Mouse (Mus musculus): ENCODE measurements at regions not wholly inside any gene's neighbourhood (a gene's known extent, or its start where the extent isn't known, plus 50 kb on each side); places are given as distances from the start of the nearest gene placed in this dataset.
"Not testable (repeated sequence)": the region's sequence is repeated elsewhere in the genome, so short reads cannot be mapped to it uniquely, and the experiment has no call there.

DNA sequence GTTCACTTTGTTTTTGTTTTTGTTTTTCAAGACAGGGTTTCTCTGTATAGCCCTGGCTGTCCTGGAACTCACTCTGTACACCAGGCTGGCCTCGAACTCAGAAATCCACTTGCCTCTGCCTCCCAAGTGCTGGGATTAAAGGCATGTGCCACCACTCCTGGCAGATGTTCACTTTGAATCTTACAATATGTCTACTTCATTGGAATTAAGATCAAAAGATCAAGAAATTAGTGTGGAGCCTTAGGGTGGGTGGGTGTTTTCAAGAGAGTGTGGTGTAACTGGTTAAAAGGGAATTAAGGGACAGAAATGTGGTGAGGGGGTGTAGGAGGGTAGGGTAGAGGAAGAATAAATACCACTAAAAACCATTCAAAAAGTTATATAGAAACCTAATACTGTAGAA is 435.8 kb upstream of the Ercc4 start:
- not testable (repeated sequence) for H3K4me3 ChIP-seq; DNase-seq (ENCODE audit: low spot score); H3K27ac ChIP-seq (replicated peaks); H3K9me3 ChIP-seq; H3K4me1 ChIP-seq; H3K27me3 ChIP-seq (replicated peaks; ENCODE audit: low read depth, poor library complexity, severe bottlenecking); H3K36me3 ChIP-seq (replicated peaks)
- 86% methylated on average over 1 of the region's 1 CpGs for WGBS

DNA sequence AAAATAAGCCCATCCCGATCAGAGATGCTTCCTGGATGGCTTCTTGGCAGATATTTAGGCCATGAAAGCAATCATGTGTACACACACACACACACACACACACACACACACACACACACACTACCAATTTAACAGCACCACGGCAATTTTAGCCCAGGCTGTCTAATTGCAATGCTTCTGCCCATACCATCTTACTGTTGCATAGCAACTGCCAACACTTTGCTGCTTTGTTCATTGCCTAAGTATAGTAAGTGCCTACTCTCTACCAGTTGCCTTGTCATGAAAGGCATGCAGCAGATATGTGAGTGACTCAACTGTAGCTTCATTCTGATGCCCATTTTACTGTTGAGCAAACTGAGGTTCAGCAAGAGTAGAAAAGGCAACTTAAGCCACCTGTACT is 428.0 kb upstream of the Ercc4 start:
- DNase-seq (ENCODE audit: low spot score): no peak
- Histone ChIP-seq H3K27ac (replicated peaks) (no peak overlapping the region), H3K4me3 (no peak overlapping the region), H3K36me3 (replicated peaks) (no peaks in the 10 kb centered on the region), H3K4me1 (no peaks in the 10 kb centered on the region), H3K27me3 (replicated peaks; ENCODE audit: low read depth, poor library complexity, severe bottlenecking) (no peaks in the 10 kb centered on the region), H3K9me3 (no peaks in the 10 kb centered on the region)
- WGBS: 84% methylated on average over 2 of the region's 2 CpGs

DNA sequence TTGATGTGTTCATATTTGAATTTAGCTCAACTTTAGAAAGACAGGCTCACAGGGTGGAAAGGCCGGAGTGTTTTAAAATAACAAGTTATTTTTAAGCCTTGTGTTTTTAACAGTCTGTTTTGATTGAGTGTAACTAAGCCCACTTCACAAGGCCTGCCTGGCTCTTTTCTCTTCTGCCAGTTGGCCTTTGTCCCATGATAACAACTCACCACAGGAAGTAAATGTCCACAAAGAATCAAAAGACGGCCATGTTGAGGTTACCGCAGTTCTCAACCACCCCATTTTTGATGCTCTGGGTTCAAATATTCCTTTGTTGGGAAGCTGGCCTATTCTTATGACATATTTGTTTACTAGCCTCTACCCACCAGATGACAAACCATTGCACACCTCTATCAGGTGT is 423.7 kb upstream of the Ercc4 start:
- Histone ChIP-seq H3K4me3 (no peak overlapping the region), H3K27ac (replicated peaks) (no peak overlapping the region), H3K4me1 (no peaks in the 10 kb centered on the region), H3K36me3 (replicated peaks) (no peaks in the 10 kb centered on the region), H3K27me3 (replicated peaks; ENCODE audit: low read depth, poor library complexity, severe bottlenecking) (no peaks in the 10 kb centered on the region), H3K9me3 (no peaks in the 10 kb centered on the region)
- 88% methylated on average over 3 of the region's 3 CpGs for WGBS
- no peak for DNase-seq (ENCODE audit: low spot score)

DNA sequence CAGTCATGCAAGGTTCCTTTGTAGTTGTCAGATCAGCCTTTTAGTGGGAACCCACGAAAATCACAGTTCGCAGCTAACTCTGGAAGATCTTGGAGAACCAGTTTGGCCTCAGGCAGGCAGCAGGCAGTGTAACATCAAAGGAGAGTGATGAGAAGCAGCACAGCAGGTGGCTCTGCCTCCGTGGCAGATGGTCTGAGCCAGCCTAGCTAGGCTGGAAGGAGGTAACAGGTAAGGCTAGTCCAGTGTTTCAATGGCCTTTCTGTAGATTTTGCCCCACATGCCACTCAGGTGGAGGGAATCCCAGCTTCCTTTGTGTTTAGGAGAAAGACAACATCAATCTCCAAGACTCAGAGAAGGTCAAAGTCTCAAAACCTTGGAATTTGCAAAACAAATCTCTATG is 417.7 kb upstream of the Ercc4 start:
- no peak for DNase-seq (ENCODE audit: low spot score)
- Histone ChIP-seq H3K36me3 (replicated peaks) (no peaks in the 10 kb centered on the region), H3K27ac (replicated peaks) (no peak overlapping the region), H3K9me3 (no peaks in the 10 kb centered on the region), H3K4me1 (no peaks in the 10 kb centered on the region; the same call in 1 of the 2 replicates), H3K4me3 (no peak overlapping the region), H3K27me3 (replicated peaks; ENCODE audit: low read depth, poor library complexity, severe bottlenecking) (no peaks in the 10 kb centered on the region)
- WGBS: 21% methylated on average over 3 of the region's 3 CpGs

DNA sequence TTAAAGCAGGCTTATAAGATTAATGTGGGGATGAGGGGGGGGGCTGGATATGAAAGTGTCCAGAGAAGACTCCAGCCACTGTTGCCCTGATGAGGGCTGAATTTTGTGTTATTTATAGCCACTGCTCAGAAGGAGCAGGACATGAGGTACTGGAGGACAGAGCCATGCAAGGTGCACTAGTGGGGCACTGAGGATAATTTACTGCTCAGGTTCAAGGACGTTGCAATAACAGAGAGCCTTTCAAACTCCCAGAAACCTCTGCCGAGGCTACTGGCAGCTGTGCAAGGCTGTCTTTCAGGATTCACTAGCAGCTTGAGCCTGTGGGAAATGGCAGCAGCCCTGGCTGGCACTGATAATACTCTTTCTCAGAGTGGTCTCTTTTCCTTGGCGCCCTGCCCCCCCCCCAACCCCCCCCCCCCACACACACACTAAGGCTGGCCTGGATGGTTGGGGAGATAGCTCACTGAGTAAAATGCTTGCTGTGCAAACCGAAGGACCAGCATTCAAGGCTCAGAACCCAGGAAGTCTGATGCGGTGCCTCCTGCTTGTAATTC is 416.7 kb upstream of the Ercc4 start:
- no peaks in the 10 kb centered on the region for H3K27me3 ChIP-seq (replicated peaks; ENCODE audit: low read depth, poor library complexity, severe bottlenecking)
- no peaks in the 10 kb centered on the region for H3K9me3 ChIP-seq
- H3K4me3 ChIP-seq: no peak overlapping the region
- 57% methylated on average over 5 of the region's 5 CpGs for WGBS
- no peaks in the 10 kb centered on the region; the same call in 1 of the 2 replicates for H3K4me1 ChIP-seq
- no peak for DNase-seq (ENCODE audit: low spot score)
- no peak overlapping the region for H3K27ac ChIP-seq (replicated peaks)
- H3K36me3 ChIP-seq (replicated peaks): no peaks in the 10 kb centered on the region

DNA sequence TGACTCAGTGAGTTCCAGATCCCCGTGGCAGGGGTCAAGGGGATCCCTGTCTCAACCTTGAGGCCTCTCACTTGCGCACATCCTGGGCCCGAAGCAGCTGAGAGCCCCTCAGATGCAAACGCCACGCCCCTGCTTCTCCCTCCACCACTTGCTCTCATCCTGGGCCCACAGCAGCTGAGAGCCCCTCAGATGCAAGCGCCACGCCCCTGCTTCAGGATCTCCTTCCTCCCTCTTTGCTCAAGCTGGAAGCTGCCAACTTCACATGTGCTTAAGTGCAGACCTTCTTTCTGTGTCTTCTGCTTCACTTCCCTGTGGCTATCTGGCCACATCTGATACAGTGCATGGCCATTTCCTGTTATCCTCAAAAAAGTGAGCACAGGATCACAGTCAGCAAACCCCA is 416.1 kb upstream of the Ercc4 start:
- H3K27ac ChIP-seq (replicated peaks): no peak overlapping the region
- no peaks in the 10 kb centered on the region; the same call in 1 of the 2 replicates for H3K4me1 ChIP-seq
- WGBS: 73% methylated on average over 7 of the region's 7 CpGs
- H3K4me3 ChIP-seq: no peak overlapping the region
- no peaks in the 10 kb centered on the region for H3K36me3 ChIP-seq (replicated peaks)
- H3K9me3 ChIP-seq: no peaks in the 10 kb centered on the region
- DNase-seq (ENCODE audit: low spot score): no peak
- no peaks in the 10 kb centered on the region for H3K27me3 ChIP-seq (replicated peaks; ENCODE audit: low read depth, poor library complexity, severe bottlenecking)

DNA sequence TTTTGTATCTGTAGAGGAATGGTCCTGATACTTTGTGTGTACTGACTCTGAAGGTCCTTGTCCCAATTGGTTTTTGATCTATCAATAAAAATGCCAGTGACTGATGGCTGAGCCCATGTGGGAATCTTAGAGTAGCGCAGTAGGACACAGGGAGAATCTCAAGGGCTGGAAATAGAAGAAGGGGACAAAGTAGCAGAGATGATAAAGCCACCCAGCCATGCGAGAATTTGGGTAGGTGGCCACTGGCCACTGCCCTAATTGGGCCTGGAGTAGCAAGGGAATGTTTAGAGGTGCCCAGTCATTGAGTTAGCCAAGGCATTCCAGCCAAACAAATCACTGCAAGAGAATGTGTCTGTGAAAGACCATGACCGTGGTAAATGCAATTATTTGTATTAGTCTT is 414.8 kb upstream of the Ercc4 start:
- 86% methylated on average over 3 of the region's 3 CpGs for WGBS
- H3K27ac ChIP-seq (replicated peaks): no peak overlapping the region
- no peaks in the 10 kb centered on the region for H3K36me3 ChIP-seq (replicated peaks)
- H3K4me1 ChIP-seq: no peaks in the 10 kb centered on the region; the same call in 1 of the 2 replicates
- no peaks in the 10 kb centered on the region for H3K27me3 ChIP-seq (replicated peaks; ENCODE audit: low read depth, poor library complexity, severe bottlenecking)
- H3K4me3 ChIP-seq: no peak overlapping the region
- H3K9me3 ChIP-seq: no peaks in the 10 kb centered on the region
- DNase-seq (ENCODE audit: low spot score): no peak

DNA sequence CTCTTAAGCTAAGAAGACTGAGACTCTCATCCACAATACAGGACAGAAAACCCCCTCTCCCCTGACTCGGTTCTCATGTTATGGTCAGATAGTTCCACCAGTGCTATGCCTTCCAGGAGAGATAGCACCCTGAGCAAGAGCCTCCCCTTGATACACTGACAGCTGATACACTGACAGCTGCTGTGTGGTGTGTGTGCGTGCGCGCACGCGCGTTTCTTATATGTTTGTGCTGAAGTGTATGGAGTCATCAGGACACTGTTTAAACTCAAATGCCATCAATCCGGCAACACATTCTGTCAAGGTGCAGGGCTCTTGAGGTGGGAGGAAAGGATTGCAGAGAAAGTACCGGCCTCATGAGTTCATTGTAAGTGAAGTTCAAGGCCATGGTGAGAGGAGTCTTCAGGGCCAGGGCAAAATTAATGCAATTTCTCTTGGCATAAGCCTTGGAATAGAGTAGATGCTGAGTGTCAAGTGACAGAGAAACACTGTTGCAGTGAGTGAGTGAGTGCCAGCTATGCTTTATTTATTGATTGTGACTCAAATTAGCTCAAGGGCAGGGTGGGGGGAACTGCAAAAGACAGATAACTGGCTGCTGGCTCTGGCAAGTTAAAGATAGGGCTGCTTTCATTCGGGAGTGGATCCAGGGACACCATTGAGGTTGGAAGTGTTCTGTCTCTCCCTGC is 412.4 kb upstream of the Ercc4 start:
- Histone ChIP-seq H3K4me3 (no peak overlapping the region), H3K4me1 (no peaks in the 10 kb centered on the region; the same call in 1 of the 2 replicates), H3K27me3 (replicated peaks; ENCODE audit: low read depth, poor library complexity, severe bottlenecking) (no peaks in the 10 kb centered on the region), H3K9me3 (no peaks in the 10 kb centered on the region), H3K36me3 (replicated peaks) (no peaks in the 10 kb centered on the region), H3K27ac (replicated peaks) (no peak overlapping the region)
- no peak for DNase-seq (ENCODE audit: low spot score)
- 92% methylated on average over 10 of the region's 10 CpGs for WGBS

DNA sequence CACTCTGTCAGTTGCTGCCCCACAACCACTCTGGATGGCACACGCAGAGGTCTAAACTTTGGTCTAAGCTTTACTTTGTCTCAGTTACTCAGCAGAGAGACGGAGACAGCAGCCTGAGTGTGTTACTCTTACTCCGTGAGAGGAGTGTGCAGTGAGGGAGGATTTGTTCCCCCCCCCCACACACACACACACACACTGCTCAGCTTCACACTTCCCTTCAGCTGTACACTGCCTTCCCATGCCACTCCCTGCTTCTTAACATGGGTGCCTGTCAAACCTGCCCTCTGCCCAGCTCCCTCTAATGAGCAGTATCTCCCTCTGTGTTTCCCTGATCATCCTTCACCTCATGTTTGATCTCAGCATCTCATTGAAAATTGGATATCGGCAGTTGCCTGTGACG is 409.9 kb upstream of the Ercc4 start:
- Histone ChIP-seq H3K36me3 (replicated peaks) (no peaks in the 10 kb centered on the region), H3K4me3 (no peak overlapping the region), H3K4me1 (no peaks in the 10 kb centered on the region), H3K9me3 (no peaks in the 10 kb centered on the region), H3K27ac (replicated peaks) (no peak overlapping the region), H3K27me3 (replicated peaks; ENCODE audit: low read depth, poor library complexity, severe bottlenecking) (no peaks in the 10 kb centered on the region)
- 78% methylated on average over 5 of the region's 5 CpGs for WGBS
- no peak for DNase-seq (ENCODE audit: low spot score)

DNA sequence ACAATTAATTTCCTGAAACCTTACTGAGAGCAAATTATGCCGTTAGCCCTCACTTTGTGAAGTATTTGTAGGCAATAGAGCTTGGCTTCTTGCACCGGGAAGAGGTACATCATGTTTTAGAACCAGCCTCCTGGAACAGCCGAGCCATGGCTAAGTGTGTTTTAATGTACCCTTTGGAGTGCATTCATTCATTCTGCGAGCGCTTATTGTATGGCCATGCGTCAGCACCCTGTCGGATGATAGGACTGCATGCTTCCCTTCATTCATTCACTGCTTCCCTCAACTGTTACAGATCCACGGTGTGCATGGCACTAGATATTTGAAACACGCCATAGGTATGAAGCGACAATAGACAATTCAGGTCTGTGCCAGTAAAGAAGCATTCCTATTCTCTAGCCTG is 409.4 kb upstream of the Ercc4 start:
- no peak for DNase-seq (ENCODE audit: low spot score)
- H3K27me3 ChIP-seq (replicated peaks; ENCODE audit: low read depth, poor library complexity, severe bottlenecking): no peaks in the 10 kb centered on the region
- no peak overlapping the region for H3K27ac ChIP-seq (replicated peaks)
- H3K4me1 ChIP-seq: no peaks in the 10 kb centered on the region
- WGBS: 85% methylated on average over 10 of the region's 10 CpGs
- no peaks in the 10 kb centered on the region for H3K9me3 ChIP-seq
- no peak overlapping the region for H3K4me3 ChIP-seq
- H3K36me3 ChIP-seq (replicated peaks): no peaks in the 10 kb centered on the region

DNA sequence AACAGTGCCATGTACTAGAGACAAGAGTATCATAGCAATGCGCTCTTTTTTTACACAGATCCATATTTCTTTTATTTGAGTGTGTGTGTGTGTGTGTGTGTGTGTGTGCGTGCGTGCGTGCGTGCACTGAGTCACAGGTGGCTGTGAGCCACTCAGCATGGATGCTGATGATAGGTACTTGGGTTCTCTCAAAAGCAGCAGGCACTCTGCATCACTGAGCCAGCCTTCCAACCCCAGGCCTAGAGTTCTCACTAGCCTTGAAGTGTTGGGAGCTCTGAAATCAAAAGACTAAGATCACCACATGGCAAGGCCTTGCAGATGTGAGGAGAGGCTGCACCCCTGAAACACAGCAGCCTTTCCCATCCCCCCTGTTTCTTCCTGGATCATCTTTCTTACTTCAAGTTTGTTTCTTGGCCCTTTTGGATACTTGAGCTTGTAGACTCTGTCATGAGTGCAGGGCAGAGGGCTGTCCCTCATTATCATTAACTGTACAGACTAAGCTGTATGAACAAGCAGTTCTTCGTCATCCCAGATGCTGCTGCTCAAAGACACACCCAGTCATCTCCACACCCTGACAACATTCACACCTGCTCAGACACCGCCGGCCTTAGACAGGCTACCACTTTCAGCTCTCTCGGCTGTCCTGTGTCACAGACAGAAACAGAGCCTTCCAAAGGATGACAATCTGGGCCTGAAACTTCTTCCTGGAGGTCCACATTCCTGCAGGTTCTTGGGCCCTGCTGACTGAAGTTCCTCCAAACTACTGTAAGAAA is 405.5 kb upstream of the Ercc4 start:
- Histone ChIP-seq H3K36me3 (replicated peaks) (no peaks in the 10 kb centered on the region), H3K27me3 (replicated peaks; ENCODE audit: low read depth, poor library complexity, severe bottlenecking) (no peaks in the 10 kb centered on the region), H3K9me3 (no peaks in the 10 kb centered on the region), H3K4me1 (no peaks in the 10 kb centered on the region), H3K4me3 (no peak overlapping the region), H3K27ac (replicated peaks) (no peak overlapping the region)
- WGBS: 87% methylated on average over 9 of the region's 9 CpGs
- DNase-seq (ENCODE audit: low spot score): no peak

DNA sequence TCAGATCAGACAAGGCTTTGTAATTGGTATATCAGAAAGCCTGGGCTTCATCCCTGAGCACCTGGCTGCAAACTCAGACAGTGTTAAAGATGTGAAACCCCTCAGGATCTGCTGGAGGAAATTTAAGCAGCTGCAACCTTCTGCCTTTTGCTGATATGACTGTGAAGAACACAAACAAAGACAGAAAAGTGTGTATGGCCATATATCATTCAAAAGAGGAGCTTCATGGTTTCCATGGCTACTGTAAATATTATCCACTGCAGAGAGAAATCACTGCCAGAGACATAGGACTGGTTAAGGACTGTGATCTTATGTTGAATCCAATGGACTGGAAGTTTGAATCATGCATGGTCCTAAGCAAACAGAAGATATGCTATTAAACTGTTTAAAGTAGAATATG is 402.6 kb upstream of the Ercc4 start:
- Histone ChIP-seq H3K27ac (replicated peaks) (no peak overlapping the region), H3K4me1 (no peaks in the 10 kb centered on the region), H3K27me3 (replicated peaks; ENCODE audit: low read depth, poor library complexity, severe bottlenecking) (no peaks in the 10 kb centered on the region), H3K36me3 (replicated peaks) (no peaks in the 10 kb centered on the region), H3K4me3 (no peak overlapping the region), H3K9me3 (no peaks in the 10 kb centered on the region)
- no peak for DNase-seq (ENCODE audit: low spot score)

DNA sequence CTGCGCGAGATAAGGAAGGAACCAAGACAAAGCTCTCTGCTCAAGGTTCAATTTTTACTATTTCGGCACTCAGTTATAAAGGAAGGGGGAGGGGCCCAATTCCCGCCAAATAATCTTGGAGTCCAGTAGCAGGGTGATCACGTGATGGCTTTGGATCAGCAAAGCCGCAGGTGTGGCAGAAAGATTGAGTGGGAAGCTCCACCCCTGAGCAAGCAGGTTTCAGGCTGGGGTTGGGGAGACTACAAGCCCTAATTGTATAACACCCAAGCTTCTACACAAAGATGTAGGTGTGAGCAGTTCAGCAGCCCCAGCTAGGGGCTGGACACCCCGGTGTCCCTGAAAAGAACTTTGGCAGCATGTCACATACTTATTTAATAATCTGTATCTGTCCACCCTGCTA is 388.1 kb upstream of the Ercc4 start:
- not testable (repeated sequence) for H3K4me3 ChIP-seq; H3K27ac ChIP-seq (replicated peaks); DNase-seq (ENCODE audit: low spot score); H3K4me1 ChIP-seq; H3K36me3 ChIP-seq (replicated peaks); H3K9me3 ChIP-seq; H3K27me3 ChIP-seq (replicated peaks; ENCODE audit: low read depth, poor library complexity, severe bottlenecking)
- WGBS: 81% methylated on average over 7 of the region's 7 CpGs

Measured in embryonic facial prominence, embryonic 10.5 days (tissue).